Mouse (Mus musculus): ENCODE results near the gene Cav1.

GRCm38 (mm10) chr6:17381690-17382089 lies 75.6 kb downstream of the Cav1 start:
- TF ChIP-seq CTCF (IDR thresholded peaks at IDR 0.05; ENCODE audit: borderline replicate concordance, control insufficient read depth, extremely low read depth, insufficient read depth, low read length, poor library complexity) (no peak), POLR2A (IDR thresholded peaks at IDR 0.05; ENCODE audit: control insufficient read depth, extremely low read depth, insufficient read depth, low read length, poor library complexity) (no peak)

All from thymus, adult 2 months (tissue).